Mouse (Mus musculus): ENCODE data around the gene Asb16. TPM values are rescaled to one million over a fixed set of nuclear protein-coding genes. Genes with fewer than 3 reads are reported as not detected.
A peak's percentile ranks its signal among the peaks of the same experiment; 100 is the strongest.

Asb16 gene
- polyA plus RNA-seq, 1 experiment from 2014 or later: not detected

DNA sequence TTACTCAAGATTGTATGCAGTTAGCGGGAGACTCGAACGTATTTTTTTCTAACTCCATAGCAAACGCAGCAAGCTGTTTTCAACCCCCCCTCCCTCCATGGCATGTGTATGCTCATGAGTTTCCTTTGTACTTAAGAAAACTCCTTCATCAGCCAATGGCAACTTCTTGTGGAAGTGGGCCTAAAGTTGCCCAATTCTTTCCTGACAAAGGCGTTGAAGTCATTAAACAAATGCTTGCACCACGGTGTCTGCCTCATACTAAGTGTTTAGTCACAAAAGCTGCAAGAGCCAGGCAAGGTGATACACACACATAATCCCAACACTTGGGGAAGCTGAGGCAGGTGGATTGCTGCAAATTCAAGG is 22.3 kb upstream of the Asb16 start:
- Histone ChIP-seq H3K4me3 (no peak overlapping the region), H3K27ac (no peak overlapping the region), H3K36me3 (0 out of 2 replicates have a peak, but pooled peaks cover 4% of the 10 kb centered on the region), H3K4me2 (replicated peaks) (no peak overlapping the region), H3K9ac (no peak overlapping the region), H3K27me3 (no peaks in the 10 kb centered on the region), H3K9me3 (replicated peaks) (no peaks in the 10 kb centered on the region), H3K4me1 (peaks cover 24% of the 10 kb centered on the region)
- ATAC-seq (ENCODE audit: low FRiP score): no peak
- WGBS: 84% methylated on average over 6 of the region's 6 CpGs

DNA sequence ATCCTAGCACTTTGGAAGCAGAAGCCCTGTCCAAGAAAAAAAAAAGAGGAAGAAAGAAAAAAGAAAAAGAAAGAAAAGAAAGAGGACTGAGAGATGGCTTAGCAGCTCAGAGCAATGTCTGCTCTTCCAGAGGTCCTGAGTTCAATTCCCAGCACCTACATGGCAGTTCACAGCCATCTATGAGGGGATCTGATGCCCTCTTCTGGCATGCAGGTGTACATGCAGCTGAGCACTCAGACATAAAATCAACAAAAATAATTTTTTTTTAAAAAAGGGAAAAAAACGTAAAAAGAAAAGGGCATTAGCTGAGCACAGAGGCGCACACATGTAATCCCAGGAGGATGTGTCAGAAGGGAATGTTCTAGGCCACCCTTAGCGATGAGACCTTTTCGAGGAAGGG is 21.7 kb upstream of the Asb16 start:
- H3K4me1 ChIP-seq: peaks cover 24% of the 10 kb centered on the region
- no peak overlapping the region for H3K9ac ChIP-seq
- 85% methylated on average over 4 of the region's 4 CpGs for WGBS
- 0 out of 2 replicates have a peak, but pooled peaks cover 4% of the 10 kb centered on the region for H3K36me3 ChIP-seq
- no peak overlapping the region for H3K27ac ChIP-seq
- H3K27me3 ChIP-seq: no peaks in the 10 kb centered on the region
- no peak for ATAC-seq (ENCODE audit: low FRiP score)
- H3K4me2 ChIP-seq (replicated peaks): no peak overlapping the region
- H3K9me3 ChIP-seq (replicated peaks): no peaks in the 10 kb centered on the region
- H3K4me3 ChIP-seq: no peak overlapping the region

DNA sequence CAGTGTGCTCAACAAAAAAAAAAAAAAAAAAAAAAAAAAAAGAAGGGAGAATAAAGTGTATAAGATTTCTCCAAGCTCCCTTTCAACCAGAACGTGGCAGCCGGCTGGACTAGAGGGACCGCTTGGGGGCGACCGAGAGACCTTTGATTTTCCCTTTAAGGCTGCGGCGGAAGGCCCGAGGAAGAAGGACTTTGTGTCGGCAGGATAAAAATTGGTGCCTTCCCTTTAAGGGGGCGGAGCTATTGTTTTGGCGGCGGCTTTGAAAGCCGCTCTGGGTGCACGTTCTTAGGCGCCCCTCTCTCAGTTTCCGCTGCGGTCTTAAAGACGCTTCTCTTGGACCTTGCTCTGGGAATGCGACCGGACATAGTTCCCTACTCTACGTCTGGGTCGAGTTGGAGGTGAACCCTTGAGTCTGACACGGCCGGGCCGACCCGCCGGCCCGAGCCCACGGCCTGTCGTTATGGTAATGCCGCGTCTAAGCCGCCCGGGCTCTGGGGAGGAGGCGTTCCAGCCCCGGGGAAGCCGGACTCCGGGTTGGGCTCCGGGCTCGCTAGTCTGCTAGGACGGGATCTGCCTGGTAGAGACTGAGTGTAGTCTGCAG is 19.8 kb upstream of the Asb16 start, which contains the start of gene BC030867:
Gene BC030867, plus strand, starts transcription at position 253 of the 601 bp plus-strand sequence.
- peak; percentile 44; the same call in 1 of the 2 replicates for ATAC-seq (ENCODE audit: low FRiP score)
- Histone ChIP-seq H3K9ac (peak within 1 kb of the TSS; percentile 65), H3K4me2 (replicated peaks) (peak within 1 kb of the TSS; percentile 84), H3K9me3 (replicated peaks) (no peaks in the 10 kb centered on the region), H3K36me3 (0 out of 2 replicates have a peak, but pooled peaks cover 4% of the 10 kb centered on the region), H3K27ac (no peak within 1 kb of the TSS), H3K27me3 (no peaks in the 10 kb centered on the region), H3K4me1 (peaks cover 24% of the 10 kb centered on the region), H3K4me3 (peak within 1 kb of the TSS; percentile 58)
- WGBS: under 1% methylated on average over 41 of the region's 41 CpGs

DNA sequence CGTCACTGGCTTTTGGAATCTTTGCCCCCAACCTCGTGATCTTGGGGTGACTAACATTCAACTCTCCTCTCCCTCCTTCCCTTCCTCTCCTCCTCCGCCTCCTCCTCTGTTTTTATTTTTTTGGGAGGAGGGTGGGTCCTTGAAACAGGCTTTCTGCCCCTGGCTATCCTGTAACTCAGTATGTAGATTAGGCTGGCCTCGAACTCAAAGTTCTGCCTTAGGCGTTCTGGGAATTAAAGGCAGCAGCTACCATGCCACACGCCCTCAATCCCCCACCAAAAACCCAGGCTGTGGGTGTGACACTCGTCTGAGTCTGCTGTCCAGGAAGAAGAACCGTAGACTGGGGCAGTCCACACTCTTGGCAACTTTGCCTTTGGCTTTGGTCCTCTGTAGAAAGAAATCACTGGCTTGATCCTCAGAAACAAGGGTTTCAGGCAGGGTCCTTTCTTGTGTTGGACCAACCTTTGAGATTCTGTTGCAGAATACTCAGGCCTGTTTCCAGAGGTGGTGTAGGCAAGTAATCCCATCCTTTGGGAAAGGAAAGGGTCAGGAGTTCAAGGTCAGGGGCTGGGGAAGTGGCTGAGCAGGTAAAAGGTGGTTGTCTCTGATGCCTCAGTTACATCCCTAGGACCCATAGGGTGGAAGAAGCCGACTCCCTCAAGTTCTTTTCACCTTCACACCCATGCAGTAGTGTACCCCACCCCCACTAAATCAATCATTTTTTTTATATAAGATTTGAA is 19.0 kb upstream of the Asb16 start:
- peak overlapping the region; percentile 58 for H3K4me3 ChIP-seq
- no peak for ATAC-seq (ENCODE audit: low FRiP score)
- peaks cover 21% of the 10 kb centered on the region for H3K4me1 ChIP-seq
- H3K27ac ChIP-seq: no peak overlapping the region
- H3K4me2 ChIP-seq (replicated peaks): peak overlapping the region; percentile 84
- H3K27me3 ChIP-seq: no peaks in the 10 kb centered on the region
- 14% methylated on average over 9 of the region's 9 CpGs for WGBS
- H3K9me3 ChIP-seq (replicated peaks): no peaks in the 10 kb centered on the region
- H3K36me3 ChIP-seq: 0 out of 2 replicates have a peak, but pooled peaks cover 4% of the 10 kb centered on the region
- H3K9ac ChIP-seq: peak overlapping the region; percentile 65

DNA sequence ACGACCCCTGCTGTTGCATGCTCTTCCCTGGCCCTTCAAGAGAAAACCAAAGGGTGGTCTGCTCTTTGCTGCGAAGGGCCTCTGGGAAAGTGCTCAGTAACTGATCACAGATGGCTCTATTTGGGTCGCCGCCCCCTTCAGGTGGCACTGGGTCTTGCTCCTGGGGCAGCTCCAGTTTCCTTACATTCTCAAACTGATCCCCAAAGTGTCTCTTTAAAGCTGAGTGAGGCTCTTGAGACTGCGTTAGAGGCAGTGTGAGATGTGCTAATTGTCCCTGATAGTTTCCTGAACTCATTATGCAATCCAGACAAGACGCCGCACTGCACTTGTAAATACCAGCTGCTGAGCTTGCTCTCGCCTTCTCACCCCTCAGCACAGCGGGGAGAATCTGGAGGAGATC is 11.0 kb upstream of the Asb16 start:
- Histone ChIP-seq H3K4me2 (replicated peaks) (no peak overlapping the region), H3K27ac (no peak overlapping the region), H3K4me1 (0 out of 2 replicates have a peak, but pooled peaks cover 3% of the 10 kb centered on the region), H3K9ac (no peak overlapping the region), H3K9me3 (replicated peaks) (no peaks in the 10 kb centered on the region), H3K36me3 (peaks cover 7% of the 10 kb centered on the region; the same call in 1 of the 2 replicates), H3K27me3 (no peaks in the 10 kb centered on the region), H3K4me3 (no peak overlapping the region)
- no peak for ATAC-seq (ENCODE audit: low FRiP score)
- WGBS: 45% methylated on average over 9 of the region's 9 CpGs

DNA sequence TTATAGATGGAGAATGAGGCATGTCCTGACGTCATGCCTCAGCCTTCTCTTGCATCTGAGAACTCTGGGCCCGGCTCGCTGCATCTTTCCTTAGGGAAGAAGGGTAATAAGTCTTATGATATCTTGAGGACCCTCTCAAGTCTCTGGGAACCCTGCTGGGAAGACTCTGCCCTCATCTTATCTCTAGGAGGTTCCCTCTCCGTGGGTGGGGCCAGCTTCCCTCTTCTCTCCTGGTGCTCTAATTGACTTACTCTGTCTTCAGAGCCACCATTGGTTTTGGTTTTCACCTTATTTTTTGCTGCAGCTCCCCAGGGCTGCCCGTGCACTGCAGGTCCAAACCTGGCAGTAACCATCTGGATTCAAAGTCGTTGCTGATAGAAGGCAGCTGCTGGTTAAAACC is 10.4 kb upstream of the Asb16 start:
- Histone ChIP-seq H3K9me3 (replicated peaks) (no peaks in the 10 kb centered on the region), H3K4me1 (0 out of 2 replicates have a peak, but pooled peaks cover 3% of the 10 kb centered on the region), H3K9ac (no peak overlapping the region), H3K36me3 (peaks cover 7% of the 10 kb centered on the region; the same call in 1 of the 2 replicates), H3K27me3 (no peaks in the 10 kb centered on the region), H3K4me2 (replicated peaks) (no peak overlapping the region), H3K4me3 (no peak overlapping the region), H3K27ac (no peak overlapping the region)
- ATAC-seq (ENCODE audit: low FRiP score): no peak
- WGBS: 85% methylated on average over 6 of the region's 6 CpGs

DNA sequence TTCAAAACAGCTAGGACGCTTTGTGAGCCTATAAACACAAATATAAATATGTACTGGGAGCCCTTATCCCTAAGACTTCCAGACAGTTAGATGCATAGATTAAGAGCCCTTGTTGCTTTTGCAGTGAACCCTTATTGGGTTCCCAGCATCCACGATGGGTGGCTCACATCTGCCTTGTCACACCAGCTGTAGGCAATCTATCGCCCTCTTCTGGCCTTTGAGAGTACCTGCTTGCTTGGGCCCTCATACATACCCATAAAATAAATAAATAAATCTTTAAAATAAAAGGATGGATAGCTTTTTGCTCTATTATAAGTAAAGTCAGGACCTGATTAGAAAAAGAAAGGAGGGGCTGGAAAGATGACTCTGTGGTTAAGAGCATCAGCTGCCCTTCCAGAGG is 10.0 kb upstream of the Asb16 start:
- Histone ChIP-seq H3K27ac (no peak overlapping the region), H3K36me3 (peaks cover 7% of the 10 kb centered on the region; the same call in 1 of the 2 replicates), H3K9ac (no peak overlapping the region), H3K27me3 (no peaks in the 10 kb centered on the region), H3K4me2 (replicated peaks) (no peak overlapping the region), H3K4me3 (no peak overlapping the region), H3K9me3 (replicated peaks) (no peaks in the 10 kb centered on the region), H3K4me1 (0 out of 2 replicates have a peak, but pooled peaks cover 3% of the 10 kb centered on the region)
- ATAC-seq (ENCODE audit: low FRiP score): no peak
- 86% methylated on average over 3 of the region's 3 CpGs for WGBS

DNA sequence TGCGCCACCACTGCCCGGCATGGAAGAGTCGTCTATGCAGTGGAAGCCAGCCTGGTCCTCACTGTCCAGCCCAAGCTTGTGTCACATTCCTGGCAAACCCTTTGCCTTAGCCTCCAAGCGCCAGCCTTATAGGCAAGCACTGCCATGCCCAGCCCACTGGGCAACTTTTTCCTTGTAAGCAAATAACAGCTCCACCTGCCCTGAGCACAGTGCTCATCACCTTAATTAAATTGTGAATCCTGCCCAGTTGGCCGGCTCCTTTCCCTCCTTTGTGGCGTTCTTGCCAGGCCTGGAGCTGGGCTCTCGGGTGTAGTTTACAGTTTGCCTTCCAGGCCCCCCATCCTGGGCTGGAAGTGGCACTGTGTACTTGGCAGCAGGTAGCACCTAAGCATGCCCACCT is 5.3 kb upstream of the Asb16 start:
- Histone ChIP-seq H3K4me2 (replicated peaks) (no peak overlapping the region), H3K36me3 (peaks cover 7% of the 10 kb centered on the region; the same call in 1 of the 2 replicates), H3K9ac (no peak overlapping the region), H3K27me3 (no peaks in the 10 kb centered on the region), H3K9me3 (replicated peaks) (no peaks in the 10 kb centered on the region), H3K27ac (no peak overlapping the region), H3K4me3 (no peak overlapping the region), H3K4me1 (peaks cover 3% of the 10 kb centered on the region; the same call in 1 of the 2 replicates)
- no peak for ATAC-seq (ENCODE audit: low FRiP score)
- 94% methylated on average over 7 of the region's 7 CpGs for WGBS

DNA sequence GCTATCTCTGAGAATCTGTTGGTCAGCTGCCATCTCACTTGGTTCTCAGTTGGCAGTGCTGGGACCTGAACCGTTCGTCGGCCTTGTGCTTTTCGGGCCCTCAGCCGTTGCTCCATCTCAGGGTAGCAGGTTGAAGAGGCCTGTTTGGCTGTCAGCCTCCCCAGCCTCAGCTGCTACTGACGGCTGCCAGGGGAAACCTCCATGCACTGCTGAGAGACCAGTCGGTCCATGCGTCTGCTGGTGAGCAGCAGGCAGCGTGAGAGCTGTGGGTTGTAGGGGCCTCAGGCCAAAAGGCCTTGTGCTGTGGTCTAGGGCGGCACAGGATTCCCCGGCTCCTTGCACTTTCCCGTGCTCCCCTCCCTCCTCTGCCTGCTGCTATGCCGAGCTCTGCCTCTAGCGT is 2.7 kb upstream of the Asb16 start:
- Histone ChIP-seq H3K4me3 (no peak overlapping the region), H3K9me3 (replicated peaks) (no peaks in the 10 kb centered on the region), H3K9ac (peak overlapping the region; percentile 0; the same call in 1 of the 2 replicates), H3K4me2 (replicated peaks) (no peak overlapping the region), H3K27me3 (no peaks in the 10 kb centered on the region), H3K36me3 (peaks cover 1% of the 10 kb centered on the region; the same call in 1 of the 2 replicates), H3K27ac (no peak overlapping the region), H3K4me1 (peaks cover 3% of the 10 kb centered on the region; the same call in 1 of the 2 replicates)
- 61% methylated on average over 14 of the region's 14 CpGs for WGBS
- no peak for ATAC-seq (ENCODE audit: low FRiP score)

DNA sequence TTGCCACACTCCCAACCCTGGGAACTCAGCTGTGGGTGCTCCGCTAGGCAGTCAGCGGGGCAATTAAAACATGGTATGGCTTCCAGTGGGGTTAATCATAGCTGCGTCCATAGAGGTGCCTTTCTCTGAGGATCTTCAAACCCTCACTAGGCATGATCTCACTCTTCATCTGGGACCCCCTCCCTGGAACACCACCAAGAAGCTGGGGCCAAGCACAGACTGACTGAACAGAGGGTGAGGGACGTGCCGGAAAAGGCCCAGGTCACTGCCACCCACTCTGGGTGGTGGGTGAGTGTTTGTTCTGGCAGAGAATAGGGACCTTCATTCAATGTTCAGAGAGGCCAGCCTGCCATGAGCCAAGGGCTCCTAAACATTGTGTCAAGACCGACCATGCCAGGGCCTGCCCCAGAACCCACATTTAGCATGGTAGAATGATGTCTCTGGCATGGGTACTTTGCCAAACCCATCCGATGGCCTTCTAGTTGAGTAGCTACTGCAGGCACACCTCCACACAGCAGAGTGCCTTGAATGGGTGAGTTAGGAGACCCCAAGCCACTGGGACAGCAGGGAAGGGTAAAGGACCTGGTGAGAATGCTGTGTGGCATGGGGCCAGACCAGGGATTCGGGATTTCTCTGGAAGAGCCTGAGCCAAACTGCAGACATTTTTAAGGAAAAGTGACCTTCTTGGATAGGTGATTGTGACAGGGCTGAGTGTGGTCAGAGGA is 1.8 kb upstream of the Asb16 start:
- ATAC-seq (ENCODE audit: low FRiP score): no peak
- H3K36me3 ChIP-seq: no peaks in the 10 kb centered on the region; the same call in 1 of the 2 replicates
- H3K27ac ChIP-seq: no peak overlapping the region

DNA sequence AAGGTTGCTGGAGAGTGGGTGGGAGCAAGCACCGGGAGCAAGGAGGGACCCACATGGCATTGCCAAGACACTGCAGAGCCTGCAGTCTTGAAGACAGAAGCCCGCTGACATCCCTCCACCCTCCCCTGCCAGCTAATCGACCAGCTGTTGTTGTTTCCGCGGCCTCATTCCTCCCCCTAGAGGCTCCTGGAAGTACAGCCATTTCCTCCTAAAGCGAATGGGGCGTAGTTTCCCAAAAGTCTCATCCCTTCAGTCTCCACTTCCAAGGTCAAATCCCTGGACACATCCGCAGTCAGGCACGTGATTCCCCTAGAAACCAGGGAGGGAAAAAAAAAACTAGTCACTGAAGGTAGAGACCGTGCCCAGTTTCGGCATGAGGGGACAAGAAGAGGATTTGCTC is 1.1 kb upstream of the Asb16 start:
- Histone ChIP-seq H3K4me1 (peaks cover 3% of the 10 kb centered on the region; the same call in 1 of the 2 replicates), H3K27ac (no peak overlapping the region), H3K27me3 (no peaks in the 10 kb centered on the region), H3K4me2 (replicated peaks) (no peak overlapping the region; the same call in 1 of the 2 replicates), H3K4me3 (no peak overlapping the region), H3K9me3 (replicated peaks) (no peaks in the 10 kb centered on the region), H3K9ac (no peak overlapping the region), H3K36me3 (no peaks in the 10 kb centered on the region)
- 7% methylated on average over 11 of the region's 11 CpGs for WGBS
- ATAC-seq (ENCODE audit: low FRiP score): peak; percentile 63; the same call in 1 of the 2 replicates

More for the DNA sequence above, 1.8 kb upstream of the Asb16 start:
- H3K4me2 ChIP-seq (replicated peaks): no peak overlapping the region
- H3K27me3 ChIP-seq: no peaks in the 10 kb centered on the region
- H3K4me1 ChIP-seq: peaks cover 3% of the 10 kb centered on the region; the same call in 1 of the 2 replicates
- no peak overlapping the region for H3K9ac ChIP-seq
- 92% methylated on average over 8 of the region's 8 CpGs for WGBS
- H3K9me3 ChIP-seq (replicated peaks): no peaks in the 10 kb centered on the region
- no peak overlapping the region for H3K4me3 ChIP-seq

DNA sequence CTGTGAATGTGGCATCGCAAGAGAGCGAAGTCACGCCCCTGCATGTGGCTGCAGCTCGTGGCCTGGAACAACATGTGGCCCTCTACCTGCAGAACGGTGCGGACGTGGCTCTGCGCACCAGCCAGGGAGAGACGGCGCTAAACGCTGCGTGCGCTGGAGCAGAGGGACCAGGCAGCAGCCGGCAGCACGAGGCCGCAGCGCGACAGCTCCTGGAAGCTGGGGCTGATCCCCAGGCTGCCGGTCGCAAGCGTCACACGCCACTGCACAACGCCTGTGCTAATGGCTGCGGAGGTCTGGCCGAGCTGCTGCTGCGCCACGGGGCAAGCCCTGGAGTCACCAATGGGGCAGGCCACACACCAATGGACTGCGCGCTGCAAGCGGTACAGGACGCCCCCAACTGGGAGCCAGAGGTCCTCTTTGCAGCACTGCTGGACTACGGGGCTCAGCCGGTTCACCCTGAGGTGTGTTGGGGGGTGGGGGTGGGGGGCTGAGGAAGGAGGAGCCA is 7.9 kb downstream of the Asb16 start:
- H3K4me1 ChIP-seq: peaks cover 10% of the 10 kb centered on the region
- no peaks in the 10 kb centered on the region for H3K36me3 ChIP-seq
- H3K27ac ChIP-seq: peak overlapping the region; percentile 44; the same call in 1 of the 2 replicates
- peaks cover 15% of the 10 kb centered on the region for H3K27me3 ChIP-seq
- peak overlapping the region; percentile 77 for H3K4me2 ChIP-seq (replicated peaks)
- WGBS: under 1% methylated on average over 33 of the region's 33 CpGs
- no peaks in the 10 kb centered on the region for H3K9me3 ChIP-seq (replicated peaks)
- peak overlapping the region; percentile 59 for H3K9ac ChIP-seq
- ATAC-seq (ENCODE audit: low FRiP score): peak; percentile 69
- H3K4me3 ChIP-seq: peak overlapping the region; percentile 33
